Mouse (Mus musculus): ENCODE measurements around the gene Pttg1.

DNA sequence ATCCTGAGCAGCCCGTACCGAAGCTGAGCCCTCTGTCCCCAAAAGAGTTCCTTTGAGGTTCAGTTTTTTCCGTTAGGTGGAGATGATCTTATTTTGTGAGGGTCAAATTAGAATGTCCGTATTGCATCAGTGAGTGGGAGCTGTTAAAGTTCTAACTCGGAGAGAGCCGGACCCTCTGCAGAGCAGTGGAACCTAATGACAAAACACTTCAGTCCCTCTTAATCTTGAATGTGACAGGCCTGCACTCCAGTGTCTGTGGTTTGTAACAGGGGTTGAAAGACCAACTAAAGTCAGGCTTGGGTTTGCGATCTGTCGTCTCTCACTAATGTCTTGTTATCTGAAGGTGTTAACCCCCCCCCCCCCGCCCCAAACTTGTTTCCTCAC lies 8.0 kb upstream of the Pttg1 start:
- TF ChIP-seq POLR2A (IDR thresholded peaks at IDR 0.05; ENCODE audit: borderline replicate concordance, control insufficient read depth, low read depth, low read length) (no peak), CTCF (IDR thresholded peaks at IDR 0.05; ENCODE audit: control insufficient read depth, insufficient read depth, low read length) (no peak)

All from bone marrow, adult 2 months (tissue).